Mouse (Mus musculus) kidney, postnatal 36 days (tissue): ENCODE results near the gene Zbtb1.
"Not testable (repeated sequence)": the region's sequence is repeated elsewhere in the genome, so short reads cannot be mapped to it uniquely, and the experiment has no call there.

Source experiments
- DNase-seq, 2 experiments: peaks; one replicate each; pipeline ENCODE4 v3.0.0; 2021 to 2022; ENCODE audit warnings: mixed read lengths in 2 of 2

Zbtb1 gene

GRCm38 (mm10) chr12:76405183-76405970 is 35.3 kb downstream of the Zbtb1 start:
- peak in 1 of 2 experiments; percentile 53 for DNase-seq

GRCm38 (mm10) chr12:76405971-76406370 is 35.9 kb downstream of the Zbtb1 start:
- peak in 1 of 2 experiments; percentile 28 for DNase-seq

GRCm38 (mm10) chr12:76407184-76407583 is 37.1 kb downstream of the Zbtb1 start:
- DNase-seq: no peak

- DNase-seq: no peak
Measured at GRCm38 (mm10) chr12:76409166-76409565, 39.1 kb downstream of the Zbtb1 start.

- no peak for DNase-seq
Measured at GRCm38 (mm10) chr12:76415383-76416010, 45.4 kb downstream of the Zbtb1 start.

GRCm38 (mm10) chr12:76417433-76417854 is 47.4 kb downstream of the Zbtb1 start, which contains the start of gene Ppp1r36:
TSS of gene Ppp1r36 (plus strand) at chr12:76417538.
- DNase-seq: peak; percentile 50 to 65

- DNase-seq: peak in 1 of 2 experiments; percentile 16
Measured at GRCm38 (mm10) chr12:76418346-76418745, 48.3 kb downstream of the Zbtb1 start.

GRCm38 (mm10) chr12:76425256-76425655 is 55.2 kb downstream of the Zbtb1 start:
- DNase-seq: no peak

GRCm38 (mm10) chr12:76427546-76427945 is 57.5 kb downstream of the Zbtb1 start:
- DNase-seq: no peak

- DNase-seq: no peak
Measured at GRCm38 (mm10) chr12:76430879-76431406, 60.9 kb downstream of the Zbtb1 start.

- DNase-seq: no peak
Measured at GRCm38 (mm10) chr12:76431431-76431830, 61.4 kb downstream of the Zbtb1 start.

- no peak for DNase-seq
Measured at GRCm38 (mm10) chr12:76434111-76434510, 64.0 kb downstream of the Zbtb1 start.

GRCm38 (mm10) chr12:76435084-76435483 is 65.0 kb downstream of the Zbtb1 start:
- peak in 1 of 2 experiments; percentile 22 for DNase-seq

- no peak for DNase-seq
Measured at GRCm38 (mm10) chr12:76435549-76435948, 65.5 kb downstream of the Zbtb1 start.

GRCm38 (mm10) chr12:76443488-76443887 is 73.4 kb downstream of the Zbtb1 start:
- not testable (repeated sequence) for DNase-seq

- DNase-seq: peak; percentile 23 to 32
Measured at GRCm38 (mm10) chr12:76444359-76444772, 74.3 kb downstream of the Zbtb1 start.

GRCm38 (mm10) chr12:76444862-76445261 is 74.8 kb downstream of the Zbtb1 start:
- peak in 1 of 2 experiments; percentile 22 for DNase-seq

GRCm38 (mm10) chr12:76446201-76446600 is 76.1 kb downstream of the Zbtb1 start:
- peak; percentile 70 to 83 for DNase-seq
